Mouse (Mus musculus) heart, embryonic 13.5 days (tissue): ENCODE measurements around the gene N4bp2l2. TPM values are rescaled to one million over a fixed set of nuclear protein-coding genes. Genes with fewer than 3 reads are reported as not detected.

Experiments used
- ATAC-seq: fragments of 200-750 bp; cut with Nextera tagmentation; 2 replicates; pipeline ENCODE4 v1.8.0; 2017; ENCODE audit warnings: moderate TSS enrichment; ENCODE audit not compliant: insufficient number of reproducible peaks, low FRiP score, low TSS enrichment; ENCODE audit errors: extremely low read depth
- H3K27ac ChIP-seq: fragments of 300-500 bp; sonication (generic); replicated peaks from 2 replicates; pipeline ENCODE4 v1.5.1; 2015; ENCODE audit warnings: moderate library complexity, mild to moderate bottlenecking, inconsistent platforms
- H3K27me3 ChIP-seq: fragments of 300-500 bp; sonication (generic); replicated peaks from 2 replicates; pipeline ENCODE4 v1.6.1; 2015; ENCODE audit warnings: mild to moderate bottlenecking, inconsistent platforms
- H3K36me3 ChIP-seq: fragments of 300-500 bp; sonication (generic); 2 replicates; pipeline ENCODE4 v1.6.1; 2015; ENCODE audit warnings: mild to moderate bottlenecking, inconsistent platforms
- H3K4me1 ChIP-seq: fragments of 300-500 bp; sonication (generic); 2 replicates; pipeline ENCODE4 v1.6.1; 2015; ENCODE audit warnings: inconsistent platforms
- H3K4me2 ChIP-seq: fragments of 300-500 bp; sonication (generic); 2 replicates; pipeline ENCODE4 v1.6.1; 2015; ENCODE audit warnings: inconsistent platforms, mild to moderate bottlenecking, moderate library complexity
- H3K4me3 ChIP-seq: fragments of 300-500 bp; sonication (generic); 2 replicates; pipeline ENCODE4 v1.5.1; 2015; ENCODE audit warnings: moderate library complexity, mild to moderate bottlenecking, inconsistent platforms
- H3K9ac ChIP-seq: fragments of 300-500 bp; sonication (generic); 2 replicates; pipeline ENCODE4 v1.6.1; 2015; ENCODE audit warnings: inconsistent platforms, mild to moderate bottlenecking, moderate library complexity
- H3K9me3 ChIP-seq: fragments of 300-500 bp; sonication (generic); 2 replicates; pipeline ENCODE4 v1.6.1; 2016; ENCODE audit warnings: inconsistent platforms
- whole genome bisulfite sequencing: fragments of 180-500 bp; shearing (Covaris S2); methylation state at CpG from one replicate; pipeline ENCODE4 v1.1.7; 2015; ENCODE audit warnings: mixed read lengths; 5-methylcytosine and 5-hydroxymethylcytosine counted together
- polyA plus RNA-seq: library from polyadenylated mRNA; unstranded; fragments of >200 nt; fragmentation: Nextera tagmentation; extraction: Ambion mirVana; gene quantifications from 2 replicates; pipeline ENCODE4 v1.2.1, GENCODE M21; 2015

N4bp2l2 gene
- polyA plus RNA-seq, 1 experiment from 2014 or later, result 31.0 TPM

GRCm38 (mm10) chr5:150611697-150612096 is 54.3 kb downstream of the N4bp2l2 start:
- Histone ChIP-seq H3K27ac (0 out of 2 replicates have a peak overlapping the region, but pooled peaks have one; percentile 24), H3K27me3 (no peaks in the 10 kb centered on the region), H3K4me1 (no peaks in the 10 kb centered on the region), H3K9me3 (no peaks in the 10 kb centered on the region), H3K4me2 (peak overlapping the region; percentile 28; the same call in 1 of the 2 replicates), H3K9ac (no peak overlapping the region), H3K4me3 (no peak overlapping the region), H3K36me3 (peaks cover 15% of the 10 kb centered on the region)
- no peak for ATAC-seq
- WGBS, result 54% methylated on average over 12 of the region's 12 CpGs

DNA sequence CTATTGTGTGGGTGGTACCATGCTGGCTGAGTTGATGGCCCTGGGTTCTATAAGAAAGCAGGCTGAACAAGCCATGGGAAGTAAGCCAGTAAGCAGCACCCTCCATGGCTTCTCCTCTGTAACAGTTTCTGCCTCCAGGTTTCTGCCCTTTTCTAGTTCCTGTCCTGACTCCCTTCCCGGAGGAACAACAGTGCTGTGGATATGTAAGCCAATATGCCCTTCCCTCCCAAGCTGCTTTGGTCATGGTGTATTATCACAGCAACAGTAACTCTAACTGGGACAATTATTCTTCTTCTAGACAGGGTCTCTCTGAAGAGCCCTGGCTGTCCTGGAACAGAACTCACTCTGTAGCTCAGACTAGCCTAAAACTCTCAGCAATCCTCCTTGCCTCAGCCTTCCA is 54.8 kb downstream of the N4bp2l2 start:
- no peaks in the 10 kb centered on the region for H3K27me3 ChIP-seq
- 0 out of 2 replicates have a peak overlapping the region, but pooled peaks have one; percentile 24 for H3K27ac ChIP-seq
- H3K4me3 ChIP-seq, result no peak overlapping the region
- 0 out of 2 replicates have a peak, but pooled peaks cover 4% of the 10 kb centered on the region for H3K9me3 ChIP-seq
- 60% methylated on average over 1 of the region's 1 CpGs for WGBS
- peaks cover 20% of the 10 kb centered on the region for H3K36me3 ChIP-seq
- H3K4me1 ChIP-seq, result no peaks in the 10 kb centered on the region
- H3K4me2 ChIP-seq, result no peak overlapping the region
- ATAC-seq, result no peak
- H3K9ac ChIP-seq, result no peak overlapping the region

GRCm38 (mm10) chr5:150607631-150608030 is 58.4 kb downstream of the N4bp2l2 start:
- 0 out of 2 replicates have a peak, but pooled peaks cover 4% of the 10 kb centered on the region for H3K9me3 ChIP-seq
- H3K4me2 ChIP-seq, result no peak overlapping the region
- H3K36me3 ChIP-seq, result peaks cover 33% of the 10 kb centered on the region
- H3K27me3 ChIP-seq, result no peaks in the 10 kb centered on the region
- H3K27ac ChIP-seq, result no peak overlapping the region
- ATAC-seq, result no peak
- 90% methylated on average over 8 of the region's 8 CpGs for whole genome bisulfite sequencing
- H3K4me3 ChIP-seq, result no peak overlapping the region
- H3K4me1 ChIP-seq, result no peaks in the 10 kb centered on the region
- H3K9ac ChIP-seq, result no peak overlapping the region

DNA sequence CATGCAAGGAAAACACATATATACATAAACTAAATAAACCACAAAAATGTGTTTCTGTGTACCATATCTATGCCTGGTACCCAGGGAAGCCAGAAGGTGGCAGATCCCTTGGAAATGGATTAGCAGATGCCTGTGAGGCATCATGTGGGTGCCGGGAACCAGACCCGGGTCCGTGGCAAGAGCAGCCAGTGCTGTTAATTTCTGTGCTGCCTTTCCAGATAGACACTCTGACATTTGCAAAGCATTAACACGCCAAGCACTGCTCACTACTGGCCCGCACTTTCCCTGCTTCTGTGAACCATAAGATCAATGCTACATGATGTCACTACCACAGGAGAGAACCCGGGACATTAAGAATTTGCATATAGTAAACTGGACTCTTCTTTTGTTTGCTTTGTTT is 59.9 kb downstream of the N4bp2l2 start:
- Histone ChIP-seq H3K27me3 (no peaks in the 10 kb centered on the region), H3K4me2 (no peak overlapping the region), H3K4me3 (no peak overlapping the region), H3K9me3 (0 out of 2 replicates have a peak, but pooled peaks cover 4% of the 10 kb centered on the region), H3K9ac (no peak overlapping the region), H3K27ac (no peak overlapping the region), H3K4me1 (0 out of 2 replicates have a peak, but pooled peaks cover 1% of the 10 kb centered on the region), H3K36me3 (peaks cover 43% of the 10 kb centered on the region)
- no peak for ATAC-seq
- 92% methylated on average over 6 of the region's 6 CpGs for WGBS

- peaks cover 12% of the 10 kb centered on the region; the same call in 1 of the 2 replicates for H3K4me1 ChIP-seq
- no peak for ATAC-seq
- no peak overlapping the region for H3K4me2 ChIP-seq
- no peak overlapping the region for H3K4me3 ChIP-seq
- no peak overlapping the region for H3K9ac ChIP-seq
- peaks cover 29% of the 10 kb centered on the region for H3K36me3 ChIP-seq
- 0 out of 2 replicates have a peak, but pooled peaks cover 4% of the 10 kb centered on the region for H3K9me3 ChIP-seq
- 83% methylated on average over 14 of the region's 14 CpGs for WGBS
- 0 out of 2 replicates have a peak, but pooled peaks cover under 1% of the 10 kb centered on the region for H3K27me3 ChIP-seq
- H3K27ac ChIP-seq, result no peak overlapping the region
Measured at GRCm38 (mm10) chr5:150601441-150602230, 64.3 kb downstream of the N4bp2l2 start.

GRCm38 (mm10) chr5:150600554-150601440 is 65.2 kb downstream of the N4bp2l2 start:
- H3K4me2 ChIP-seq, result no peak overlapping the region

DNA sequence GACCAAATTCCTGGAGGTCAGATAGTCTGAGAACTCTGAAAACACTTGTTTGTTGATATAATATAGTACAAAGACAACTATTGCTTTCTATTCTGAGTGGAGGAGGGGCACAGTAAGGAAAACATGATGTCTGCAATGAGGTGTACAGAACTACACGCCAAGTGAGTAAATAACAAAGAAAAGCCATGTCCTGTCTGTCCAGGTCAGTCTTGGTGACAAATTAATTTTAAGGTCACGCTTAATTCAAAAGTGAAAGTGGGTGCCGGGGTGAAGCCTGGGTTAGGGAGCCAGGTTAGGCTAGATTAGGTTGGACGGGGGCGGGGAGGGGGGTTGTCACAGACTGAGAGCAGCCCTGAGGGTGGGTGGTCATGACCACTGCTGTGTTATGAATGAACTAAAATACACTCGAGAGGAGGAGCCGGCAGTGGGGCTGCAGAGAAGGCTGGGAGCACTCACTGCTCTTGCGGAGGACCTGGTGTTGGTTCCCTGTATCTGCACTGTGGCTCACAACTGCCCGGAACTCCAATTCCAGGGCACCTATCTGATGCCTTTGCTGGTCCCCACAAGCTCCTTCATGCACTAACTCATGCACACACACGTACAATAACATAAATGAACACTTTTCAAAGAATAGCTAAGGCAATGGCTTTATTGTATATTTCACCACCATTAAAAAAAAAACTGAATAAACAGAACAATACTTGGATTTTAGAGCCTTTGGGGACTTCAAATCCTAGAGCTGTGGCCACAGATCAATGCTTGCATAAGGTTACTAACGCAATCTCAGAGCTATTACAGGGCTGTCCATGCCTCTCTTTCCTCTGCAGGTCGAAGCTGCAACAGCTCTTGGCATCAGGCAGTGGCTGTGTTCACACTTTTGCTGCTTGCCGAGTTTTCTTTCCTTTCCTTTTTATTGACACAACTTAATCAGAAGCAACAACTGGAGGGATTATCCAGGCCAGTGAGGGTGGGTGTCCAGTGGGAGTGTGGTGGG is 66.4 kb downstream of the N4bp2l2 start:
- H3K9ac ChIP-seq, result no peak overlapping the region
- peaks cover 19% of the 10 kb centered on the region for H3K4me1 ChIP-seq
- peaks cover 20% of the 10 kb centered on the region for H3K36me3 ChIP-seq
- no peak overlapping the region for H3K4me3 ChIP-seq
- H3K27me3 ChIP-seq, result peaks cover 13% of the 10 kb centered on the region
- no peak overlapping the region for H3K4me2 ChIP-seq
- H3K9me3 ChIP-seq, result no peaks in the 10 kb centered on the region
- WGBS, result 69% methylated on average over 13 of the region's 13 CpGs
- H3K27ac ChIP-seq, result no peak overlapping the region
- ATAC-seq, result no peak

More at GRCm38 (mm10) chr5:150600554-150601440, 65.2 kb downstream of the N4bp2l2 start:
- peaks cover 12% of the 10 kb centered on the region; the same call in 1 of the 2 replicates for H3K4me1 ChIP-seq
- no peak overlapping the region for H3K4me3 ChIP-seq
- H3K9me3 ChIP-seq, result no peaks in the 10 kb centered on the region
- no peak overlapping the region for H3K27ac ChIP-seq
- no peak for ATAC-seq
- H3K27me3 ChIP-seq, result peaks cover 8% of the 10 kb centered on the region
- H3K9ac ChIP-seq, result no peak overlapping the region
- peaks cover 21% of the 10 kb centered on the region for H3K36me3 ChIP-seq
- 62% methylated on average over 20 of the region's 20 CpGs for WGBS

DNA sequence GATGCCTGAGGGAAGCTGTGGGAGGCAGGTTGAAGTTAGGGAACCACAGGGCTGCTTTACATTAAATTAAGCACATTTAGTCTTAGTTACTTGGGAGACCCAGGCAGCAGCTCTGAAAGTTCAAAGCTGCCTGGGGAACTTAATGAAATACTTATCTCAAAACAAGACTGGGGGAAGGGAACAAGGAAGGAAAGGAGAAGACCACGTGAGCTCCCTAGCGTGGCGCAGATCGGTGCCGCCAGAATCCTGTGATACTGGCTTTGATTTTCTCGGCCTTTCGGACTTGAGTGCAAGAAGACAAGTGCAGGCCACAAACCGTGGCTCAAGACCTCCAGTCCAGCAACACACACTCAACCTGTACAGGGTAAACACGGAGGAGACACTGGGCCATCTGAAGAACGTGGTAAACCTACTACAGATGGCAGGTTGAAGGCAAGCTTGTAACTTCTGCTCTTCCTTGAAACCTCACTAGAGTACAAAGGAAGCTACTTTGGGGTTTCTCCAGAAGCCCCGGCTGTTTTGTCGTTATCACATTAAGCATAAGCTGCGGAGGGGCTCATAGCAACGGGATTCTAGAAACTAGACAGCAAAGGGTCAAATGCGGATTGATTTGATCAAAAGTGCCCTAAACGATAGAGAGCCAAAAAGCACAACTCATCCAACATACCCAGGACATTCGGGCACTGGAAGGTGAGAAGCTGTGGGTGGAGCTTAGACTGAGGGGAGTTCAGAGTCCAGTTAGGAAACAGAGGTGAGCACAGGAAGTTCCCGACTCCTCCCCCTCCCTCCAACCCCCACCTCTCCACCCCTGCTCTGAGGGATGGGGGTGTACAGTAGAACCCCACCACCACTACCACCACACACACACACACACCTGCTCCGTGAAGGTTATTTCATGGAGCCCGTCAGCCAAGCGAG is 67.5 kb downstream of the N4bp2l2 start:
- WGBS, result 52% methylated on average over 21 of the region's 21 CpGs
- no peak overlapping the region for H3K9ac ChIP-seq
- peaks cover 16% of the 10 kb centered on the region for H3K36me3 ChIP-seq
- H3K27ac ChIP-seq, result no peak overlapping the region
- ATAC-seq, result no peak
- no peaks in the 10 kb centered on the region for H3K9me3 ChIP-seq
- H3K4me2 ChIP-seq, result no peak overlapping the region
- H3K4me3 ChIP-seq, result no peak overlapping the region
- peaks cover 21% of the 10 kb centered on the region for H3K4me1 ChIP-seq
- peaks cover 14% of the 10 kb centered on the region for H3K27me3 ChIP-seq

DNA sequence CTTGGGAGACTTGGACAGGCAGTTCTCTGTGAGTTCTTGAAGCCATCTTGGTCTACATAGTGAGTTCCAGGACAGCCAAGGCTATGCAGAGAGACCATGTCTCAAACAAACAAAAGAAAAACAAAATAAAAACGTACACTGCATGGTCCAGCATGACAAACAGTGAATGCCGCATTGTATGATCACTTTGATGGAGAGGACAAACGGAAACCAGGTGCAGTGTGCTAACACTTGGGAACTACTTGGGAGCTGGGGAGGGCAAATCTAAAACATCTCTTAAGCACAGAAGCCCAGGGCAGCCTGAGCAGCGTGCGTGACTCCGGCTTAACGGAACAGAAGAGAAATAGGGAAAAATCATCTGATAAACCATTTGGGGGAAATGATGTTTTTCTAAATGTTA is 68.9 kb downstream of the N4bp2l2 start, which contains the start of gene N4bp2l1:
N4bp2l1 (minus strand) TSS at position 101 of the 400 bp plus-strand sequence.
- peaks cover 6% of the 10 kb centered on the region; the same call in 1 of the 2 replicates for H3K36me3 ChIP-seq
- no peak within 1 kb of the TSS for H3K4me3 ChIP-seq
- no peak within 1 kb of the TSS for H3K9ac ChIP-seq
- H3K9me3 ChIP-seq, result no peaks in the 10 kb centered on the region
- H3K4me1 ChIP-seq, result peaks cover 24% of the 10 kb centered on the region
- ATAC-seq, result no peak
- peaks cover 23% of the 10 kb centered on the region for H3K27me3 ChIP-seq
- no peak within 1 kb of the TSS for H3K4me2 ChIP-seq
- no peak within 1 kb of the TSS for H3K27ac ChIP-seq
- 86% methylated on average over 7 of the region's 7 CpGs for WGBS
